Mouse (Mus musculus): ENCODE measurements around the gene C1ql4. TPM values are rescaled to one million over a fixed set of nuclear protein-coding genes. Genes with fewer than 3 reads are reported as not detected.

C1ql4 gene
- polyA plus RNA-seq, 1 experiment from 2014 or later: 0.27 TPM

DNA sequence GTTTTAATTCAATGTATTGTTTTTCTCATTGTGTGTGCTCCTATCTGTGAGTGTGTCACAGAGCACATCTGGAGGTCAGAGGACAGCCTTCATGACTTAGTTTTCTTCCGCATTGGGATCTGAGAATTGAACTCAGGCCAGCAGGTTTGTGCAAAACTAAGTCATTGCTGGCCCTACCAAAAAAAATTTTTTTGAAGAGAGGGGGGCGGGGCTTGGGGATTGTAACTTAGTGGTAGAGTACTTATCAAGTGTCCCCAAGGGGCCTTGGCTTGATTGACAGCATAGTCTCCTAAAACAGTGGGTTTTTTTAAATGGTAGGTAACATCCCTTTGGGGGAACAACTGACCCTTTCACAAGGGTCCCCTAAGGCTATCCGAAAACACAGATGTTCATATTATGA is 23.5 kb upstream of the C1ql4 start:
- Histone ChIP-seq H3K9ac (ENCODE audit: low read depth, low read length) (no peak overlapping the region), H3K4me2 (no peak overlapping the region), H3K4me1 (ENCODE audit: control insufficient read depth, insufficient read depth, low read length) (no peaks in the 10 kb centered on the region), H3K4me3 (ENCODE audit: low read depth, low read length) (no peak overlapping the region), H3K27me3 (ENCODE audit: control insufficient read depth, insufficient read depth, low read length) (no peaks in the 10 kb centered on the region), H3K36me3 (ENCODE audit: control insufficient read depth, insufficient read depth, low read length) (no peaks in the 10 kb centered on the region), H3K9me3 (replicated peaks; ENCODE audit: control insufficient read depth, low read length) (no peaks in the 10 kb centered on the region), H3K27ac (ENCODE audit: low read depth, low read length) (no peak overlapping the region)
- 87% methylated on average over 3 of the region's 3 CpGs for WGBS (ENCODE audit: insufficient replicate concordance)
- ATAC-seq (replicated peaks; ENCODE audit: insufficient number of reproducible peaks, low FRiP score, low TSS enrichment): no peak

DNA sequence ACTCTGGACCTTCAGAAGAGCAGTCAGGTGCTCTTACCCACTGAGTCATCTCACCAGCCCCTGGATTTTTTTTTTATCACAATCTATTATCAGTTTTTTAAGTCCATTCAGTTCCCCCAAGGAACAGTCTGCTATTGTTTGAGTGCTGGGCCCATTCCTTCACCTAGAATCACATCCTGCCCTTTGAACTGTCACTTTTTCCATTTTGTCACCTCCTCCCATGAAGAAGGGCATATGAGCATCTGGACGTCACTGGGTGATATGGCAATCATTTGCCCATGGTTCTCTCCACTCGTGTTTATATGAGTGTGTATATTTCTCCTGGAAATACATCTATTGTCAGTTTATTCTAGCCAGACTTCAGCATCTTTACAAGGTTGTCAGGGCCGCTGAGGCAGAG is 20.2 kb upstream of the C1ql4 start:
- Histone ChIP-seq H3K4me1 (ENCODE audit: control insufficient read depth, insufficient read depth, low read length) (no peaks in the 10 kb centered on the region), H3K27me3 (ENCODE audit: control insufficient read depth, insufficient read depth, low read length) (no peaks in the 10 kb centered on the region), H3K9ac (ENCODE audit: low read depth, low read length) (no peak overlapping the region), H3K4me2 (no peak overlapping the region), H3K36me3 (ENCODE audit: control insufficient read depth, insufficient read depth, low read length) (no peaks in the 10 kb centered on the region), H3K9me3 (replicated peaks; ENCODE audit: control insufficient read depth, low read length) (no peaks in the 10 kb centered on the region), H3K4me3 (ENCODE audit: low read depth, low read length) (no peak overlapping the region), H3K27ac (ENCODE audit: low read depth, low read length) (no peak overlapping the region)
- ATAC-seq (replicated peaks; ENCODE audit: insufficient number of reproducible peaks, low FRiP score, low TSS enrichment): no peak
- WGBS (ENCODE audit: insufficient replicate concordance): 70% methylated on average over 3 of the region's 3 CpGs

DNA sequence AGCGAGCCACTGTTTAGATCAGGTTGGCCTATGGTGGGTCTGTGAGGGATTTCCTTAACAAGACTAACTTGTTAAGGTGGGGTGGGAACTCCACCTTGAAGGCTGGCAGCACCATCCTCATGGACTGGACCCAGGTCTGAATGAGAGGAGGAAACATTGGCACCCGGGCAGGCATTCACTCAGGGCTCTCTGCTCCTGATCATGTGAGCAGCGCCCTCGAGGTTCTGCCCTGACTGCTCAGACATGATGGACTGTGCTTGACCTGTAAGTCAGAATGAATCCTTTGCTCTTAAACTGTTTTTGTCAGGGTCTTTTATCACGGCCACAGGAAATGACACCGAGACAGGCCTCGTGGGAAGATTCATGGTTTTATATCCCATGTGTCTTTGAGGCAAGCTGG is 17.6 kb upstream of the C1ql4 start:
- no peaks in the 10 kb centered on the region for H3K36me3 ChIP-seq (ENCODE audit: control insufficient read depth, insufficient read depth, low read length)
- 57% methylated on average over 7 of the region's 7 CpGs for WGBS (ENCODE audit: insufficient replicate concordance)
- no peaks in the 10 kb centered on the region for H3K9me3 ChIP-seq (replicated peaks; ENCODE audit: control insufficient read depth, low read length)
- H3K4me2 ChIP-seq: no peak overlapping the region
- no peak overlapping the region for H3K9ac ChIP-seq (ENCODE audit: low read depth, low read length)
- ATAC-seq (replicated peaks; ENCODE audit: insufficient number of reproducible peaks, low FRiP score, low TSS enrichment): no peak
- H3K4me1 ChIP-seq (ENCODE audit: control insufficient read depth, insufficient read depth, low read length): no peaks in the 10 kb centered on the region
- no peak overlapping the region for H3K4me3 ChIP-seq (ENCODE audit: low read depth, low read length)
- H3K27me3 ChIP-seq (ENCODE audit: control insufficient read depth, insufficient read depth, low read length): no peaks in the 10 kb centered on the region
- no peak overlapping the region for H3K27ac ChIP-seq (ENCODE audit: low read depth, low read length)

DNA sequence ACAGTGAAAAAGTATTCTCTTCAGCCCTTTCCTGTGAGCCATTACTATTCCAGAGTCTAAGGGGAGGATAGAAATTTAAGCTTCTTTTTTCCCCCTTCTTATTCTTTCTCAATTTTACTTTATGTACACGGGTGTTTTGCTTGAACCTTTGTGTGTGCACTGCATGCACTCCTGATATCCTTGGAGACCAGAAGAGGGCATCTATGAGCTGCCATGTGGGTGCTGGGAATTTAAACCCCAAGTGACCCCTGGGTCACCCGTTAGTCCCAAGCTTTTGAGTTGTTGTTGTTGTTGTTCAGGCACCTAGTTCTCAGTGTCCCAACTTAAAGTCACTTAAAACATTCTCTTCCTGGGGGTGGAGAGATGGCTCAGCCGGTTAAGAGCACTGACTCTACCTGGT is 12.4 kb upstream of the C1ql4 start:
- Histone ChIP-seq H3K4me1 (ENCODE audit: control insufficient read depth, insufficient read depth, low read length) (peaks cover 13% of the 10 kb centered on the region), H3K9me3 (replicated peaks; ENCODE audit: control insufficient read depth, low read length) (no peaks in the 10 kb centered on the region), H3K27me3 (ENCODE audit: control insufficient read depth, insufficient read depth, low read length) (peaks cover 42% of the 10 kb centered on the region), H3K9ac (ENCODE audit: low read depth, low read length) (no peak overlapping the region), H3K36me3 (ENCODE audit: control insufficient read depth, insufficient read depth, low read length) (no peaks in the 10 kb centered on the region), H3K4me2 (no peak overlapping the region), H3K4me3 (ENCODE audit: low read depth, low read length) (no peak overlapping the region), H3K27ac (ENCODE audit: low read depth, low read length) (no peak overlapping the region)
- ATAC-seq (replicated peaks; ENCODE audit: insufficient number of reproducible peaks, low FRiP score, low TSS enrichment): no peak
- 50% methylated on average over 3 of the region's 3 CpGs for WGBS (ENCODE audit: insufficient replicate concordance)

DNA sequence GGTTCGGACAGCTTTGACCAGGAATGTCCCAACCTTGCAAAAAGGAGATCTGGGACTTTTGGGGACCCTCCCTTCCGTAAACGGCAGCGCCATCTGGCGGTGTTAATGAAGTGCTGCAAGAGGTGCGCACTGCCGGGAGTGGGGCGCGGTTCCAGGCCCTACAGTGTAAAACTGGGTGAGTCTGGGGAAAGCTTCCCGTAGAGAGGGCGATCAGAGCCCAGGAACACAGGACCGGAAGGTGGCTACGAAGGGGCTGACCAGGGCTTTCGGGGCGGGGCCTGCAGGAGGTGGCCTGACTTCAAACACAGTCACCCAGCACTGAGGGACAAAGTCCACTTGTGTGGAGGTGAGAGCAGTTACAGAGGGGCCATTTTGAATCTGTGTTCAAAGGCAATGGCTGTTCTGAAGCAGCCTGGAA is 11.5 kb upstream of the C1ql4 start:
- ATAC-seq (replicated peaks; ENCODE audit: insufficient number of reproducible peaks, low FRiP score, low TSS enrichment): no peak
- H3K27me3 ChIP-seq (ENCODE audit: control insufficient read depth, insufficient read depth, low read length): peaks cover 49% of the 10 kb centered on the region

DNA sequence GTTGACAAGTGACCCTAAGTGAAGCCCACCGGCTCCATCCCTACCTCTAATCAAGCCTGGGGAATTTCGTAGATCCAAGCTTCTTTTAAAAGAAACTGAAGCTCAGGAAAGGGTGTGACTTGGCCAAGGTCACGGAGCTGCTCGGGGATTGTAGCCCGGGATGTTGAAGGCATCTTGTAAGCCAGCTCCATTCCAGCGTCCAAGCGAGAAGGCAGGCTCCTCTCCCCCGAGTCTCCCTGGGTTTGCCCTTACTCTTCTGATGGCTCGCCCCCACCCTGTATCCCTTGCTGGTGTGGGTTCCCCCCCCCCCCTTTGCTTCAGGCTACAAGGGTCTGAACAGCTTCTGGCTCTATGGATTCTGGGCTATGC is 10.9 kb upstream of the C1ql4 start:
- Histone ChIP-seq H3K27ac (ENCODE audit: low read depth, low read length) (no peak overlapping the region), H3K4me3 (ENCODE audit: low read depth, low read length) (peak overlapping the region; percentile 51), H3K4me1 (ENCODE audit: control insufficient read depth, insufficient read depth, low read length) (peaks cover 18% of the 10 kb centered on the region), H3K9me3 (replicated peaks; ENCODE audit: control insufficient read depth, low read length) (no peaks in the 10 kb centered on the region), H3K36me3 (ENCODE audit: control insufficient read depth, insufficient read depth, low read length) (no peaks in the 10 kb centered on the region), H3K27me3 (ENCODE audit: control insufficient read depth, insufficient read depth, low read length) (peaks cover 53% of the 10 kb centered on the region), H3K9ac (ENCODE audit: low read depth, low read length) (peak overlapping the region; percentile 49; the same call in 1 of the 2 replicates), H3K4me2 (peak overlapping the region; percentile 88)
- ATAC-seq (replicated peaks; ENCODE audit: insufficient number of reproducible peaks, low FRiP score, low TSS enrichment): no peak
- WGBS (ENCODE audit: insufficient replicate concordance): 4% methylated on average over 8 of the region's 9 CpGs

More for the DNA sequence above, 11.5 kb upstream of the C1ql4 start:
- Histone ChIP-seq H3K9ac (ENCODE audit: low read depth, low read length) (peak overlapping the region; percentile 34; the same call in 1 of the 2 replicates), H3K4me1 (ENCODE audit: control insufficient read depth, insufficient read depth, low read length) (peaks cover 13% of the 10 kb centered on the region), H3K4me2 (peak overlapping the region; percentile 88), H3K36me3 (ENCODE audit: control insufficient read depth, insufficient read depth, low read length) (no peaks in the 10 kb centered on the region), H3K9me3 (replicated peaks; ENCODE audit: control insufficient read depth, low read length) (no peaks in the 10 kb centered on the region), H3K27ac (ENCODE audit: low read depth, low read length) (no peak overlapping the region), H3K4me3 (ENCODE audit: low read depth, low read length) (peak overlapping the region; percentile 51)
- WGBS (ENCODE audit: insufficient replicate concordance): 2% methylated on average over 15 of the region's 15 CpGs

DNA sequence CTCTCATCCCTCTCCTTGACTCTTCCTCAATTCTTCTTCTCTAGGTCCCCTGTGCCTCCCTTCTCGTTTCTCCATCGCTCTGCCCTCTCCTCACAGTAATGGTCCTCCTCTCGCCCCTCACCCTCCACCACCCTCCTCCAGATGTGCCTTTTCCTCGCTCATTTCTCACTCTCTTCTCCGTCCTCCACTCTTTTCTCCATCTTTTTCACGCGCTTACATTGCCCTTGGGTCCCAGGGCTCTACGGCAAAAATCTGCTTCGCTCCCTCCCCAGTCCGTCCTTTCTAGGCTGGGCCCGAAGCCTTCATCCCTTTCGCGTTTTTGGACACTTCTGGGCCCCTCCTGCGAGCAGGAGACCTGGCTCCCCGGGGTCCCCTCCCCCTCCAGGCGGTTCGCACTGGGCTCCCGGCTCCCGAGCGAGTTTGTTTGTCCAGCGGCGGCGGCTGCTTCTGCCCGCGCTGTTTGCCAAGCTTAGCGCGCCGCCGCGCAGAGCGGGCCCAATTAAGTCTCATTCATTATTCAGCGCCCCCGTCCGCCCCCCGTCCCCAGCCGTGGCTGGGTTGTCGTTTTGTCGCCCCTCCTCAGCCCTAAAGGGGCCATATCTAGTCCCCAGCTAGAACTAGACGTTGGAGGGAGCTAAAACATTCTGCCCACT is 10.3 kb upstream of the C1ql4 start:
- peak overlapping the region; percentile 49; the same call in 1 of the 2 replicates for H3K9ac ChIP-seq (ENCODE audit: low read depth, low read length)
- ATAC-seq (replicated peaks; ENCODE audit: insufficient number of reproducible peaks, low FRiP score, low TSS enrichment): no peak
- H3K27ac ChIP-seq (ENCODE audit: low read depth, low read length): no peak overlapping the region
- peak overlapping the region; percentile 51 for H3K4me3 ChIP-seq (ENCODE audit: low read depth, low read length)
- H3K4me1 ChIP-seq (ENCODE audit: control insufficient read depth, insufficient read depth, low read length): peaks cover 18% of the 10 kb centered on the region
- WGBS (ENCODE audit: insufficient replicate concordance): under 1% methylated on average over 39 of the region's 39 CpGs
- no peaks in the 10 kb centered on the region for H3K36me3 ChIP-seq (ENCODE audit: control insufficient read depth, insufficient read depth, low read length)
- peaks cover 59% of the 10 kb centered on the region for H3K27me3 ChIP-seq (ENCODE audit: control insufficient read depth, insufficient read depth, low read length)
- no peaks in the 10 kb centered on the region for H3K9me3 ChIP-seq (replicated peaks; ENCODE audit: control insufficient read depth, low read length)
- H3K4me2 ChIP-seq: peak overlapping the region; percentile 88

DNA sequence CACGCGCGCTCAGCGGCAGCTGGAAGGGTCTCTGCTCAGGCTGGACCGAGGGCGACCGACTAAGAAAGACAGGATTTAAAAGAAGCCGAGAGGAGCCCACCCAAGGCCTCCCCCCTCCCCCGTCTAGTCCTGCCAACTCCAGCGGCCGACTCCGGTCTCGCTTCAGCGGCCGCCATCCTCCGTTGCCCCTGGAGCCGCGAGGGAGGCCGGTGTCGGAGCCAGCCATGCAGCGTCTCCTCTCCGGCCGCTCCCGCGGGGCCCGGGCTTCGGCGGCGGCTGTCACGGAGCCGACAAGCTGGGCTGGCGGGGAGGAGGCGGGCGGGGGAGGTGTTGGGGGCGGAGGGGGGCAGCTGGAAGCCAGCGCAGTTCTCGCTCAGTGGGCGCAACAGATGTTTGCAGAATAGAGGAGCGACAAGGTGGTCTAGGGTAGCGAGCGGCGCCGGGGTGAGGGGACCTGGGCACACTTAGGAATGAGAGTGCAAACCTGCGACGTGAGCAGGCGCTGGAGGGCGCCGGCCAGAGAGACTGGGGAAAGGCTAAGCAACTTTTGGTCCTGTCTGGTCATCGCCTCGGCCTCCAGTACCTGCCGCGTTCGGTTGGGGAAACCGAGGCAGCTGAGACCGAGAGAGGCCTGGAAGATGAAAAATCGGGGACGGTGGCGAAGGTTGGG is 9.3 kb upstream of the C1ql4 start:
- Histone ChIP-seq H3K27ac (ENCODE audit: low read depth, low read length) (no peak overlapping the region), H3K36me3 (ENCODE audit: control insufficient read depth, insufficient read depth, low read length) (no peaks in the 10 kb centered on the region), H3K9me3 (replicated peaks; ENCODE audit: control insufficient read depth, low read length) (no peaks in the 10 kb centered on the region), H3K4me2 (peak overlapping the region; percentile 88), H3K4me1 (ENCODE audit: control insufficient read depth, insufficient read depth, low read length) (peaks cover 18% of the 10 kb centered on the region), H3K4me3 (ENCODE audit: low read depth, low read length) (peak overlapping the region; percentile 51), H3K9ac (ENCODE audit: low read depth, low read length) (peak overlapping the region; percentile 56; the same call in 1 of the 2 replicates), H3K27me3 (ENCODE audit: control insufficient read depth, insufficient read depth, low read length) (peaks cover 68% of the 10 kb centered on the region)
- under 1% methylated on average over 49 of the region's 58 CpGs for WGBS (ENCODE audit: insufficient replicate concordance)
- ATAC-seq (replicated peaks; ENCODE audit: insufficient number of reproducible peaks, low FRiP score, low TSS enrichment): no peak

Data from heart, embryonic 11.5 days (tissue).